Comparison of ENCODE assay signal across 9 mouse cellular contexts in genomic region chr9:32032521-32033185, GRCm38 (mm10).
DNase-seq lines count a peak whose midpoint lies in the region; ATAC-seq lines count a peak whose summit lies in the region.
"Had no signal": no experiment of that assay in that cellular context is flagged by ENCODE, and none has a peak within 500 bp of the region (broad histone marks: within the 10 kb centered on the region; RNA-seq: fewer than 3 reads in every experiment).

No protein-coding gene starts in this region.

- peak; percentile 23 to 28 for DNase-seq in lung, adult 18-20 months
- DNase-seq in lung, postnatal 25 days (ENCODE audit: low spot score): no peak
- DNase-seq in embryonic facial prominence, embryonic 10.5 days (ENCODE audit: low spot score): peak; percentile 75
- peak; percentile 54 to 66 for DNase-seq in heart, adult 18-20 months
- DNase-seq in kidney, adult 11 months: peak; percentile 23
- DNase-seq in liver, embryonic 13.5 days: no peak
- DNase-seq in neural tube, embryonic 11.5 days (ENCODE audit: low spot score): peak; percentile 71
- peak; percentile 29 for DNase-seq in thymus, postnatal 14 days

- H3K36me3 ChIP-seq in embryonic facial prominence, embryonic 10.5 days (replicated peaks): no peaks in the 10 kb centered on the region
- H3K36me3 ChIP-seq in liver, embryonic 13.5 days: no peaks in the 10 kb centered on the region
- no peaks in the 10 kb centered on the region for H3K36me3 ChIP-seq in neural tube, embryonic 11.5 days (ENCODE audit: control insufficient read depth, insufficient read depth, low read length)

- peak; percentile 41 for ATAC-seq in liver, embryonic 13.5 days (ENCODE audit: low read depth)
- ATAC-seq in neural tube, embryonic 11.5 days (ENCODE audit: insufficient read depth, low FRiP score, low TSS enrichment): peak; percentile 63

- peak overlapping the region; percentile 94 for H3K27ac ChIP-seq in embryonic facial prominence, embryonic 10.5 days (replicated peaks)
- no peak overlapping the region for H3K27ac ChIP-seq in liver, embryonic 13.5 days
- H3K27ac ChIP-seq in neural tube, embryonic 11.5 days (ENCODE audit: low read depth, low read length): peak overlapping the region; percentile 92
- H3K27ac ChIP-seq: macrophage had no signal

- peak overlapping the region; percentile 77 for H3K4me2 ChIP-seq in liver, embryonic 13.5 days
- peak overlapping the region; percentile 71 for H3K4me2 ChIP-seq in neural tube, embryonic 11.5 days (ENCODE audit: low read depth)

- peaks cover 32% of the 10 kb centered on the region for H3K4me1 ChIP-seq in embryonic facial prominence, embryonic 10.5 days
- peaks cover 10% of the 10 kb centered on the region for H3K4me1 ChIP-seq in liver, embryonic 13.5 days (replicated peaks)
- H3K4me1 ChIP-seq in neural tube, embryonic 11.5 days (ENCODE audit: control insufficient read depth, insufficient read depth, low read length): peaks cover 11% of the 10 kb centered on the region

- 7% methylated on average over 93 of the region's 94 CpGs for WGBS in embryonic facial prominence, embryonic 10.5 days
- under 1% methylated on average over 43 of the region's 94 CpGs for WGBS in liver, embryonic 13.5 days (ENCODE audit: insufficient replicate concordance)
- WGBS in neural tube, embryonic 11.5 days: under 1% methylated on average over 38 of the region's 94 CpGs

- H3K27me3 ChIP-seq in embryonic facial prominence, embryonic 10.5 days (replicated peaks; ENCODE audit: low read depth, poor library complexity, severe bottlenecking): 0 out of 2 replicates have a peak, but pooled peaks cover 15% of the 10 kb centered on the region
- peaks cover 51% of the 10 kb centered on the region for H3K27me3 ChIP-seq in liver, embryonic 13.5 days
- H3K27me3 ChIP-seq in neural tube, embryonic 11.5 days (ENCODE audit: control insufficient read depth, insufficient read depth, low read length): no peaks in the 10 kb centered on the region

- H3K9me3 ChIP-seq in embryonic facial prominence, embryonic 10.5 days: no peaks in the 10 kb centered on the region
- no peaks in the 10 kb centered on the region for H3K9me3 ChIP-seq in liver, embryonic 13.5 days (replicated peaks)
- no peaks in the 10 kb centered on the region for H3K9me3 ChIP-seq in neural tube, embryonic 11.5 days (ENCODE audit: control insufficient read depth, low read length)

- H3K9ac ChIP-seq in liver, embryonic 13.5 days: peak overlapping the region; percentile 56
- H3K9ac ChIP-seq in neural tube, embryonic 11.5 days (ENCODE audit: low read length): peak overlapping the region; percentile 78

- peak overlapping the region; percentile 91 for H3K4me3 ChIP-seq in embryonic facial prominence, embryonic 10.5 days
- peak overlapping the region; percentile 62 for H3K4me3 ChIP-seq in liver, embryonic 13.5 days (replicated peaks)
- peak overlapping the region; percentile 82 for H3K4me3 ChIP-seq in neural tube, embryonic 11.5 days (ENCODE audit: low read depth, low read length)

Comparison
In these comparisons a context has a peak if more than half of its experiments do, and no peak if none do; other contexts are left out.
1. DNase-seq: peak in lung, adult 18-20 months (2 of 2), embryonic facial prominence, embryonic 10.5 days (single experiment), heart, adult 18-20 months (2 of 2), kidney, adult 11 months (single experiment), neural tube, embryonic 11.5 days (single experiment) and thymus, postnatal 14 days (single experiment); none in lung, postnatal 25 days (single experiment) and liver, embryonic 13.5 days (single experiment).
2. Peak in every context shown above with its lines, with median percentiles within 50 percentile points of each other: H3K4me3 ChIP-seq.